Mouse (Mus musculus): ENCODE data around the gene Tuba1c.

Tuba1c gene

GRCm38 (mm10) chr15:99029619-99030584, at the start of gene Tuba1c:
Gene Tuba1c, plus strand, starts transcription at chr15:99029891.
- DNase-seq (ENCODE audit: low read depth, low spot score): peak; percentile 98

DNA sequence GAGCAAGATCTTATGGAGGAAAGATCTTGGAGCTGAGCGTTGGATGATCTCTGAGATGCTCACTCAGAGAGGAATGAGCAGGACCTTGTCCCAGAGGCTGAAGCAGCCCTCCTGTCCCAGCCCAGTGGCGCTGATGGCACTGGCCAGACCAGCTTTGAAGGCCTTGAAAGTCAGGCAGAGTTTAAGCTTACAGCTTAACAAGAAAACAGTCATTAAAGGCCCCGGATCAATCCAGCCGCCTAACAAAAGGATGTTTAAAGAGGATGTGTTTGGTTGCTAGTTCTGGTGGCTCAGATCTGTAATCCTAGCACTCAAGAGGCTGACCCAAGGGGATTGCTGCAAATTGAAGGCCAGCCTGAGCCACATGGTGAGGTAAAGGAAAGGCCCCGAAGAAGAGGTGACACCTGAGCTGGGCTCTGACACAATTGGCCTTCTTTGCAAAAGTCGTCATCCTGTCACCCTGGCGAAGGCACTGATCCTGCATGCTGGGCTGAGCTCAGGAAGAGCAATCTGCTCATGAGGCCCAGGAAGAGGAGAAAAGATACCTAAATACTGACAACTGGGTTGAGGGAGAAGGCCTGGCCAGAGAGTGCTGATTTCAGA, 49.6 kb upstream of the Tuba1c start:
- DNase-seq (ENCODE audit: low read depth, low spot score): no peak

DNA sequence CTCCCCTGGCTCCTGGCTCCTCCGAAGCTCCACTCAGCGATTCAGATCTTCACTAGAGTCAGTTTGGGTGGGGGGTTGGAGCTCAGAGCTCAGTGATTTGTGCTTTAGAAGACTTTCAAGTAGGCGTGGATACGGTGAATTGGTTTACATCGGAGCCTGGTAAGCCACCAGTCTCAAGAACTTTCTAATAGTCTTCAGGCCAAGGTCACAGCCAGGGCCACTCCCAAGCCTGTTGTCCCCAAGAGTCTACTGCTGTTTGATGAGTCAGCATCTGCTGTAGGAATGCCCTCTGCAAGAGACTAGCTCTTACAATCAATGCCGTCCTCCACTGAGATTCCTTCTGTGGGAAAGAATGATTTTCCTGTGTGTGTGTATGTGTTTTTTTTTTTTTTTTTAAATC, 47.6 kb upstream of the Tuba1c start:
- DNase-seq (ENCODE audit: low read depth, low spot score): peak; percentile 97

GRCm38 (mm10) chr15:98983431-98984081, 46.1 kb upstream of the Tuba1c start:
- peak; percentile 41 for DNase-seq (ENCODE audit: low read depth, low spot score)

DNA sequence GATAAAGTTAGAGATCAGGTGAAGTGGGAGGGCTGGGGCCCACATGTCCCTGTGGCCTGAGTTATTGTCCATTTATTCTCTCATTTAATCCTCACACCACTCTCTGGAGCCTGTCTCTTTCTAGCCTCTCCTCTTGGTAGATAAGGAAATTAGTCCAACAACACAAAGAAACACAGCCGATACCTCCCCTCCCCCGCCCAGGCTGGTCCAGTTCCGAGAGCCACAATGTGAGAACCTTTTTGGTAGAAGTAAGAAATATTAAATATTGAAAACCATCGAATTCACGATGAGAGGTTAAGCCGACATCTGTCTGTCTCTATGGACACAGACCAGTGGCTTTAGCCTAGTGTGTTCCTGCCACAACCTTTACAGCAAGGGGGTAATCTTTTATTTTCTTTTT, 45.0 kb upstream of the Tuba1c start:
- DNase-seq (ENCODE audit: low read depth, low spot score): no peak

- DNase-seq (ENCODE audit: low read depth, low spot score): peak; percentile 93
These were observed 44.3 kb upstream of the Tuba1c start for GRCm38 (mm10) chr15:98985240-98985981.

DNA sequence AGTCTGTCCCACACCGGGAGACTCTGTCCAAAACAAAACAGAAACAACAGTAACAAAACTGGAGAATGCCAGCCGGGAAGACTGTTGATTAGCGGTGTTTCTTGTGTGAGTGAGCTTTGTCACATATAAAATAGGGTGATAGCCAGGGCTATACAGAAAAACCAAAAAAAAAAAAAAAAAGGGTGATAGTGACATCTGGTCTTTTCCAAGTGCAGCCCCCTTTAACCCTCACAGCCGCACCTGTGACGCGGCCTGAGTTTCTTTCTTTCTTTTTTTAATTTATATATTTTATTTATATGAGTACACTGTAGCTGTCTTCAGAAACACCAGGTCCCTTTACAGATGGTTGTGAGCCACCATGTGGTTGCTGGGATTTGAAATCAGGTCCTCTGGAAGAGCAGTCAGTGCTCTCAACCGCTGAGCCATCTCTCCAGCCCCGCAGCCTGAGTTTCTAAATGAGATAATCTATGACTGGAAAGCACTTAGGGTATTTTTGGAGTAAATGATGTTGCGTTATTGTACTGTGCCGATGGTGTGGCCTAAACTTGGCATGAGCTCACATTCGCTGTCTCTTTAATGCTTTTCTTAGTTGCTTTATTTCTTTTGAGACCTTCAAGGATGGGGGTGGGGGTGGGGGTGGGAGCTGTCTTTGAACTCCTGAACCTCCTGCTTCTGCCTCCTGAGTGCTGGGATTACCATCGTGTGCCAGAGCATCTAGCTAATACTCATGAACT, 43.5 kb upstream of the Tuba1c start:
- peak; percentile 63 for DNase-seq (ENCODE audit: low read depth, low spot score)

DNA sequence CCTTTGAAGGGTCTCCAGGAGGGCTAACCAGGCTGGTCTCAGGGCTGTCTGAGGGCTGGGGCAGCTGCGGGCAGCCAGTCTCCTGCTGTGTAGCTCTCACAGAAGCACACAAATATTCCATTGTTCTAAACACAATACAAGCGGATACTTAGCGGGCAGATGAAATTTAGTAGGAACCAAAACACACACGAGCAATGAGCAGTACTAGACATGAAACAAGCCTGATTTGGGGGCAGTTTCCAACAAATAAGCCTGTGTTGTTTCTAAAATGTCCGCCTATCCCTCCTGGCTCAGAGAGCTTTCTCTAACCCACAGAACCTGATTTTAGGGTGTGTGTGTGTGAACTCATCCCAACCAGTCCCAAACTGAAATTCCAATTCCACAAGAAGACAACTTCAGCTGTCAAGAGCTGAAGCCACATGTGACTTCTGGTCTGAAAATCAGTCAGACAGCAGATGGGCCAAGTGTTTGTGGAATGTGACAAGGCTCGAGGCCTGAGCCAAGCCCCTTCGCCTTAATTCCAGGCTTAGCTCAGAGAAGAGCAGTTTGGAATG, 42.5 kb upstream of the Tuba1c start:
- peak; percentile 86 for DNase-seq (ENCODE audit: low read depth, low spot score)

- no peak for DNase-seq (ENCODE audit: low read depth, low spot score)
These were observed 42.0 kb upstream of the Tuba1c start for GRCm38 (mm10) chr15:98987661-98988181.

DNA sequence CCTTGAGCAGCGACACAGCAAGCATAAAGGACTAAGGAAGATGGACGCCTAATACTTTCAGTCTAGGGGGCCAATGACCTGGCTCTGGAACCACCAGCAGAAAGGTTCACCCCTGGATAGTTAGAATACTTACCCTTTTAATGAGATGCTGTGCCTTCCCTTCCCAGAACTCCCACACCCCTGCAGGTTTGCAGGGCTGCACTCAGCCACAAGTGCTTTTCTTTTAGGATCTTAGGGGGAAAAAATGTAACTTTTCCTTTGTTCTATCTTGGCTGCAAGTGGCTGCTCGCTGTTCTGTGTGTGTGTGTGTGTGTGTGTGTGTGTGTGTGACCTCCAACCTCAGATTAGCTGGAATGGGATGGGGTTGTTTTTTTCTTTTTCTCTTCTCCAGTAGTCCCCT, 40.9 kb upstream of the Tuba1c start:
- peak; percentile 65 for DNase-seq (ENCODE audit: low read depth, low spot score)

DNA sequence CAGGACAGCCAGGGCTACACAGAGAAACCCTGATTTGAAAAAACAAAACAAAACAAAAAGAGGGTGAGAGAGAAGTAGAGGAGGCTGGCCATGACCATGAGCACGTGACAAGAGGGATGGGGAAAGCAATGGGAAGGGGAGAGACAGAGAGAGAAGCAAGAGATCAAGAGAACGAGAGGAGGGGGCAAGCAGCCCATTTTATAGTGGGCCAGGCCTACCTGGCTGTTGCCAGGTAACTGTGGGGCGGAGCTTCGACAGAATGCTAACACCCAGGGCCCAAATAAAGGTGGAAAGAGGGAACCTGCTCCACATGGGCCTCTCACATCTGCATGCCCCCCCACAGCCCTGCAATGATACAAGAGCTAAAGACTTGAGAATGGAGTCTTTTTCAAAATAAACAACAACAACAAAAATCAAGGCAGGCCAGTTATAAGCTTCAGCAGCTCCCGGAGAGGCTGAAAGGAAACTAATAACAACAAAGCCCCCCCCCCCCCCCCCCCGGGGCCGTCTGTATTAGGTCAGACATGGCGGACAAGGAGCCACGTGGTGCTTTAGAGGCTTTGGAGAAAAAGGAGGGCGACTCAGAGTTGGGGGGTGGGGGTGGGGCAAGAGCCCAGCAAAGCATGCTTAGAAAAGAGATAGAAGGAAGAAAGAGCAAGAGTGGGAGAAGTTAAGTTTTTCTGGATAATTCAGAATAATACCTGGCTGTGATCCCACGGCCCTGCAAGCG, 39.8 kb upstream of the Tuba1c start:
- DNase-seq (ENCODE audit: low read depth, low spot score): peak; percentile 90

- DNase-seq (ENCODE audit: low read depth, low spot score): peak; percentile 92
These were observed 38.8 kb upstream of the Tuba1c start for GRCm38 (mm10) chr15:98990669-98991539.

DNA sequence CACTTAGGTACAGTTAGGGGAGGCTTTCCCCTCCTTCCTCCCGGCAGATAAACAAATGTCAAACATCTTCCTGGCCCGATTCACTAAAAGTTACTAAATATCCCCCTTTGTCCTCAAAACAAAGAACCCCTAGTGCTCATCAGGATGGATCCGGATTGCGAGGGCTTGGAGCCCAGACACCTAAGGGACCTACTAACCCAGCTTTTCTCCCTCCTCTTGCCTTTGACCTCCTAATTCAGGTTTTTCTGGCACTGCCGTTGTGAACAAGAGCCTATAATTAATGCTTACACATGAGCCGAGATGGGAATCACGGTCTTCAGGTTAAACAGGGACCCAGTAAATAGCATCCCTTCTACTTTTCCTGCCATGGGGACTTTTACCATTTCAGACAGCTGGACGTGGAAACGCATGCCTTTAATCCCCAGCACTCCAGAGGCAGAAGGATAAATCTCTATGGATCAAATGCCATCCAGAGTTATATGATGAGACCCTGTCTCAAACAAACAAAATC, 38.1 kb upstream of the Tuba1c start:
- DNase-seq (ENCODE audit: low read depth, low spot score): peak; percentile 82

- DNase-seq (ENCODE audit: low read depth, low spot score): peak; percentile 80
These were observed 37.4 kb upstream of the Tuba1c start for GRCm38 (mm10) chr15:98992086-98992912.

DNA sequence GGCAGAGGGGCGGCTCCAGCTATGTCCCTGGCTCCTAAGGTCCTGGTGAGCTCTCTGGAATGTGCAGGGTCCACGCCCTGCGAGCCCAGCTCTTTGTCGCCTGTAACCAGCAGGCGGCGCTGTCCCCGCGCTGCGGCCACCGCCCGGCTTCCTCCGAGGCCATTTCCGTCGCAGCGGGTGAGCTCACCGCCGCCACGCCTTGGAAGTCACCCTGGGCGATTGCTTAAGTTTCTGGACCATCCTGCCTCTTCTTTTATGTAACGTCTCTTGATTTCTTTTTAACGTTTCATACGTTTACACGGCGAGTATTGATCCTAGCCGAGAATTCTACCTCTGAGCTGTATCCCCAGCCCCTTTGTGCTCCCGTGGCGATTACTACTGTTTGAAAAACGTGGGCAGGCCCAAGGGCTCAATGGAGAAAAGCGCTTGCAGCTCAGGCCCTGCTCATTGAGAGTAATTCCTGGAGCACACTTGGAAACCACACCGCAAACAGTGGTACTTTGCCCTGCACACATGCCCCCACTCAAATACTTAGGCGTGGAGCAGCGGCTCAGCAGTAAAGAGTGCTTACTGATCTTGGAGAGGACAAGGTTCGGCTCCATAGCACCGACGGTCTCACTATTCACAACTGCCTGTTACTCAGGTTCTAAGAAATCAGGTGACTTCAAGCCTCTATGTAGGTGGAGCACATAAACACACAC, 36.4 kb upstream of the Tuba1c start:
- peak; percentile 96 for DNase-seq (ENCODE audit: low read depth, low spot score)

GRCm38 (mm10) chr15:98993865-98994264, 35.8 kb upstream of the Tuba1c start:
- peak; percentile 95 for DNase-seq (ENCODE audit: low read depth, low spot score)

- DNase-seq (ENCODE audit: low read depth, low spot score): no peak
These were observed 34.7 kb upstream of the Tuba1c start for GRCm38 (mm10) chr15:98994957-98995520.

Measured in R1 (cell line).